Mouse (Mus musculus): ENCODE measurements around the gene Notch2. TPM values are rescaled to one million over a fixed set of nuclear protein-coding genes. Genes with fewer than 3 reads are reported as not detected.

Notch2 gene
- polyA plus RNA-seq, 1 experiment from 2014 or later = 27.8 TPM

DNA sequence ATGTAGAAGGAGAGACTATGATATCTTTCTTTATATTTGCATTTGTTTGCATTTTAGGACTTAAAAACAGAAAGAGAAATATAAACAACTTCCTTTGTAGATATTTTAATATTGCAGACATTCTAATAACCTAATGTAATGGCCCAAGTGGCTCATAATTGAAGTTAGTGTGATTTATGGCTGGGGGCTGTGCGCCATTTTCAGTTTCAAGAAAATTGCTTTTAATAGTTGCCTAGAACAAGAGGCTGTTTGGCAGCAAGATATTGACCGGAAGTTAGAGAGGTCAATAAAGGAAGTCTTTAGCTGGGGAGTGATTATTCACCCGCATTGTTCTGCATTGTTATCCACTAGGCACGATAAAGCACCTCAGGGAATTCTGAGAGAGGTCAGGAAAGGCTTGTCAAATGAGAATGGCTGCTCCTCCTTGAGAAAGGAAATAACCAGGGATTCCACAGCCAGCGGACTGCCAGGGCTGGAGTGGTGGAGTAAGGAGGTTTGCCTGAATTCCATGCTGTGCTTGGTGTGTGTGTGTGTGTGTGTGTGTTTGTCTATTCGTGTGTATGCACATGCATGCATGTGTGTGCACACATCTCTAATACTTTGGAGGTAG, 61.4 kb downstream of the Notch2 start:
- Histone ChIP-seq H3K4me3 (ENCODE audit: low read depth, low read length) (no peak overlapping the region), H3K27ac (replicated peaks; ENCODE audit: low read depth, low read length) (no peak overlapping the region), H3K36me3 (replicated peaks; ENCODE audit: control insufficient read depth, insufficient read depth, low read depth, low read length) (no peaks in the 10 kb centered on the region; the same call in none of the 2 replicates), H3K4me1 (ENCODE audit: control insufficient read depth, insufficient read depth, low read length) (no peaks in the 10 kb centered on the region), H3K27me3 (ENCODE audit: control insufficient read depth, insufficient read depth, low read length) (no peaks in the 10 kb centered on the region), H3K4me2 (ENCODE audit: low read depth, low read length) (no peak overlapping the region), H3K9ac (replicated peaks; ENCODE audit: low read length) (no peak overlapping the region), H3K9me3 (replicated peaks; ENCODE audit: control insufficient read depth, low read length) (no peaks in the 10 kb centered on the region)
- DNase-seq (ENCODE audit: low spot score) = no peak
- ATAC-seq (replicated peaks; ENCODE audit: insufficient number of reproducible peaks, low FRiP score, low TSS enrichment, low read depth) = no peak
- 53% methylated on average over 6 of the region's 6 CpGs for WGBS

DNA sequence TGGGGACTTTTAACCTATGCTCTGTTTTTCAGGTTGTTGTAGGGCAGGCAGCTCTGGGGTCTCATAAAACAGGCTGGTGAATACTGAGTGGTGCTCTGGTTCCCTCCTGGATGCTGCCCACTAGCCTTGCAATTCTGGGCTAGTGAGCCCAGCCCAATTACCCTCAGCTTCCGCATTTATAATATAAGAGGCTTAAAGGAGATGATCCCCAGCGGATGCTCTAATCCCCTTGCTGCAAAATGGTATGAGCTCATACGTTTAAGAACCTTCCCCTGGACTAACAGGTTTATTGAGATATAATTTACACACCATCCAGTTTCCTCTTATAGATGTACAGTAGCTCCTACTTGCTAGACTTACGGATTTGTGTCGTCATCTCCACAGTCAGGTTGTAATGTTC, 64.5 kb downstream of the Notch2 start:
- no peak overlapping the region for H3K4me3 ChIP-seq (ENCODE audit: low read depth, low read length)

DNA sequence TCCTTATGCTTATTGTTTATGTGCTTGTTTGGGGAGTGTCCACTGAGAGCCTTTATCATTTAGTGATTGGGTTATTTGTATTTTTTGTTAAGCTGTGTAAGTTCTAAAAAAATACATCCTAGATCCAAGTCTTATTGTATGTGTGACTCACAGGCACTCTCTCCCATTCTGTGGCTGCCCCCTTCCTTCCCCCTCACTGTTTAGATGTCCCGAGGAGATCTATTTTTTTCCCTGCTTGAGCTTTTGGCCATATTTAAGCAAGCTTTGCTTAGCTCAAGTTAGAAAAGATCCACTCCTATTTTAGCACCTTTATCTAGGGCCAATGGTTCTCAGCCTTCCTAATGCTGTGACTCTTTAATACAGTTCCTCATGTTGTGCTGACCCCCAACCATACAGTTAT, 65.5 kb downstream of the Notch2 start:
- no peaks in the 10 kb centered on the region for H3K4me1 ChIP-seq (ENCODE audit: control insufficient read depth, insufficient read depth, low read length)
- H3K4me2 ChIP-seq (ENCODE audit: low read depth, low read length) = no peak overlapping the region
- no peak overlapping the region for H3K4me3 ChIP-seq (ENCODE audit: low read depth, low read length)
- H3K9me3 ChIP-seq (replicated peaks; ENCODE audit: control insufficient read depth, low read length) = no peaks in the 10 kb centered on the region
- no peaks in the 10 kb centered on the region for H3K27me3 ChIP-seq (ENCODE audit: control insufficient read depth, insufficient read depth, low read length)
- no peaks in the 10 kb centered on the region; the same call in 1 of the 2 replicates for H3K36me3 ChIP-seq (replicated peaks; ENCODE audit: control insufficient read depth, insufficient read depth, low read depth, low read length)
- DNase-seq (ENCODE audit: low spot score) = no peak
- no peak overlapping the region for H3K27ac ChIP-seq (replicated peaks; ENCODE audit: low read depth, low read length)
- WGBS = 60% methylated on average over 1 of the region's 1 CpGs
- no peak for ATAC-seq (replicated peaks; ENCODE audit: insufficient number of reproducible peaks, low FRiP score, low TSS enrichment, low read depth)
- no peak overlapping the region for H3K9ac ChIP-seq (replicated peaks; ENCODE audit: low read length)

More for the DNA sequence above, 64.5 kb downstream of the Notch2 start:
- ATAC-seq (replicated peaks; ENCODE audit: insufficient number of reproducible peaks, low FRiP score, low TSS enrichment, low read depth) = no peak
- Histone ChIP-seq H3K27ac (replicated peaks; ENCODE audit: low read depth, low read length) (no peak overlapping the region), H3K4me1 (ENCODE audit: control insufficient read depth, insufficient read depth, low read length) (no peaks in the 10 kb centered on the region), H3K27me3 (ENCODE audit: control insufficient read depth, insufficient read depth, low read length) (no peaks in the 10 kb centered on the region), H3K36me3 (replicated peaks; ENCODE audit: control insufficient read depth, insufficient read depth, low read depth, low read length) (no peaks in the 10 kb centered on the region; the same call in 1 of the 2 replicates), H3K9me3 (replicated peaks; ENCODE audit: control insufficient read depth, low read length) (no peaks in the 10 kb centered on the region), H3K4me2 (ENCODE audit: low read depth, low read length) (no peak overlapping the region), H3K9ac (replicated peaks; ENCODE audit: low read length) (no peak overlapping the region)
- 83% methylated on average over 5 of the region's 5 CpGs for WGBS
- DNase-seq (ENCODE audit: low spot score) = no peak

DNA sequence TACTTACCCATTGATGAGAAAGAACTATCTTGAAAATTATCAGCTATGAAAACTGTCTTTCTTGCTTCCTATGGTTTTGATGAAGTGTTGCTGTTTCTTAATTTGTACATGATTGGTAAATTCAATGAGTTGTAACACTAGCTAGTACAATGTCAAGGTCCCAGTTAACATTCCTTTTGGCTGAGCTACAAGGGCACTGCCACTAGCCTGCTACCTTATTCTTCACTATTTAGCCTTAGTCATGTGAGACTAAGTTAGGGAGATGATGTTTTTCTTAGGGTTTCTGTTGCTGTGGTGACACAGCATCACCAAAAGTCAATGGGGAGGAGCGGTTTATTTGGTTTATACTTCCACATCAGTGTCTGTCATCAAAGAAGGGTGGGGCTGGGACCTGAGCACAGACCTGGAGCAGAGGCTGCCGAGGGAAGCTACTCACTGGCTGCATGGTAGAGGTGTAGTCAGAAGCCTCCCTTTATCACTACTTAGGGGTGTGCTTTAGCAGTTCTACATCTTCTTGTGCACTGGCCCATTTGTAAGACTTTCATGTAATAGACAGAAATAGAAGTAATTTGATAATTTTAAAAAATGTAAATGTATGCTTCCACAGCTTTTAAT, 66.4 kb downstream of the Notch2 start:
- Histone ChIP-seq H3K4me3 (ENCODE audit: low read depth, low read length) (no peak overlapping the region), H3K36me3 (replicated peaks; ENCODE audit: control insufficient read depth, insufficient read depth, low read depth, low read length) (no peaks in the 10 kb centered on the region; the same call in 1 of the 2 replicates), H3K4me2 (ENCODE audit: low read depth, low read length) (no peak overlapping the region), H3K9ac (replicated peaks; ENCODE audit: low read length) (no peak overlapping the region), H3K27me3 (ENCODE audit: control insufficient read depth, insufficient read depth, low read length) (no peaks in the 10 kb centered on the region), H3K9me3 (replicated peaks; ENCODE audit: control insufficient read depth, low read length) (no peaks in the 10 kb centered on the region), H3K4me1 (ENCODE audit: control insufficient read depth, insufficient read depth, low read length) (no peaks in the 10 kb centered on the region), H3K27ac (replicated peaks; ENCODE audit: low read depth, low read length) (no peak overlapping the region)
- no peak for DNase-seq (ENCODE audit: low spot score)
- 87% methylated on average over 2 of the region's 2 CpGs for WGBS
- ATAC-seq (replicated peaks; ENCODE audit: insufficient number of reproducible peaks, low FRiP score, low TSS enrichment, low read depth) = no peak

DNA sequence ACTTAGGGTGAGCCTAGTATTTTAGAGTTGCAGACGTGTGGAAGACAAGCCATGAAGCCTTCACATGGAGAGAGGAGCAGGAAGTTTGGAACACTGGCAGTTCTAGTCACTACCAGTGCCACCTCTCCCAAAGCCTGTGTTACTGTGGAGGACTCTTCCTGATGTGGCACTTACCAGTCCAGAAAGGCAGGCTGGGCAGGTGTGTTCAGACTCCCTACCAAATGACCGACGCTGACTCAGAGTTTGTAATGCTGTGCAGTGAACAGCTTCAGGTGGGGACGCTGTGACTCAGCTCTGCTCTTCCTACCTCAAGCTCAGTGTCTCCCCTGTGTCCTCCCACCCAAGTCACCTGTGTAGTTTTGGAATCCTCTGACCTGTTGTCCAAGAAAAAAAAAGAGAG, 67.3 kb downstream of the Notch2 start:
- Histone ChIP-seq H3K9ac (replicated peaks; ENCODE audit: low read length) (no peak overlapping the region), H3K27ac (replicated peaks; ENCODE audit: low read depth, low read length) (no peak overlapping the region), H3K4me1 (ENCODE audit: control insufficient read depth, insufficient read depth, low read length) (peaks cover 3% of the 10 kb centered on the region), H3K27me3 (ENCODE audit: control insufficient read depth, insufficient read depth, low read length) (no peaks in the 10 kb centered on the region), H3K4me2 (ENCODE audit: low read depth, low read length) (no peak overlapping the region), H3K36me3 (replicated peaks; ENCODE audit: control insufficient read depth, insufficient read depth, low read depth, low read length) (no peaks in the 10 kb centered on the region; the same call in 1 of the 2 replicates), H3K4me3 (ENCODE audit: low read depth, low read length) (no peak overlapping the region), H3K9me3 (replicated peaks; ENCODE audit: control insufficient read depth, low read length) (no peaks in the 10 kb centered on the region)
- DNase-seq (ENCODE audit: low spot score) (no peak), ATAC-seq (replicated peaks; ENCODE audit: insufficient number of reproducible peaks, low FRiP score, low TSS enrichment, low read depth) (no peak)
- WGBS = 92% methylated on average over 4 of the region's 4 CpGs

DNA sequence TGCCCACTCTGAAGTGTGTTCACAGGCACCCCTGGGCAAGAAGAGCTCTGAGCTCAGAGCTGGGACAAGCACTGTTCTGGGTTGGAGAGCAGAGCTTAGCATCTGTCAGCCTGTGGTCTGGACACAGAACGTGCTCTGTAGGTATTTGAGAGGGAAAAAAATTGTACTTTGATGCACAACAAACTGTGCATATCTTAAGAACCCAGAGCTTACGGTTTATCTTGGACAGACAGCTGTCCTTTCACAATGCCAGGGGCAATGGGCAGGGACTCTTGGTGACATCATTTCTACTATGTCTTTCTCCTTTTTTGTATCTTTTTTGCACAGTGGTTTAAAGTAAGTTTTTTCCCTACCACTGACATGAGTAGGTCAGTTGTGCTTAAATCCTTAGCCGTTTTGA, 68.9 kb downstream of the Notch2 start:
- H3K27ac ChIP-seq (replicated peaks; ENCODE audit: low read depth, low read length) = no peak overlapping the region
- ATAC-seq (replicated peaks; ENCODE audit: insufficient number of reproducible peaks, low FRiP score, low TSS enrichment, low read depth) (no peak), DNase-seq (ENCODE audit: low spot score) (no peak)
- no peak overlapping the region for H3K9ac ChIP-seq (replicated peaks; ENCODE audit: low read length)
- 64% methylated on average over 3 of the region's 3 CpGs for WGBS
- peaks cover 6% of the 10 kb centered on the region for H3K4me1 ChIP-seq (ENCODE audit: control insufficient read depth, insufficient read depth, low read length)
- no peaks in the 10 kb centered on the region; the same call in 1 of the 2 replicates for H3K36me3 ChIP-seq (replicated peaks; ENCODE audit: control insufficient read depth, insufficient read depth, low read depth, low read length)
- H3K27me3 ChIP-seq (ENCODE audit: control insufficient read depth, insufficient read depth, low read length) = no peaks in the 10 kb centered on the region
- H3K4me2 ChIP-seq (ENCODE audit: low read depth, low read length) = no peak overlapping the region
- no peak overlapping the region for H3K4me3 ChIP-seq (ENCODE audit: low read depth, low read length)
- H3K9me3 ChIP-seq (replicated peaks; ENCODE audit: control insufficient read depth, low read length) = no peaks in the 10 kb centered on the region

DNA sequence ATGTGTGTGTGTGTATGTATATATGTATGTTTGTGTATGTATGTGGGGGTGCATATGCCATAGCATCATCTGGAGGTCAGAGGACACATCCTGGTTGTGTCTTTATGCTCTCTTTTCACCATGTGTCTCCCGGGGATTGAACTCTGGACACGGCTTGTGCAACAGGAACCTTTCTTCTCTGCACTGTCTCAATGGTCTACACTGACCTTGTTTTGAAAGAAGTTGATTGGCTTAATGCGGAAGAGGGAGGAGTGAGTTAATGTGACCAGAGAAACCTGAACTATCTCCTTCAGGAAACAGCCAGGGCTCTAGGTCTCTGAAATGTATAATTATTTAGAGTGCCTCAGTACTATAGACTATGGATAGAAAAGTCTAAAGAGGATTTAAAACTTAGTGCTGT, 69.6 kb downstream of the Notch2 start:
- ATAC-seq (replicated peaks; ENCODE audit: insufficient number of reproducible peaks, low FRiP score, low TSS enrichment, low read depth) (no peak), DNase-seq (ENCODE audit: low spot score) (no peak)
- no peak overlapping the region for H3K9ac ChIP-seq (replicated peaks; ENCODE audit: low read length)
- H3K27ac ChIP-seq (replicated peaks; ENCODE audit: low read depth, low read length) = no peak overlapping the region
- no peaks in the 10 kb centered on the region for H3K9me3 ChIP-seq (replicated peaks; ENCODE audit: control insufficient read depth, low read length)
- 50% methylated on average over 3 of the region's 3 CpGs for WGBS
- H3K36me3 ChIP-seq (replicated peaks; ENCODE audit: control insufficient read depth, insufficient read depth, low read depth, low read length) = no peaks in the 10 kb centered on the region
- no peak overlapping the region for H3K4me2 ChIP-seq (ENCODE audit: low read depth, low read length)
- H3K27me3 ChIP-seq (ENCODE audit: control insufficient read depth, insufficient read depth, low read length) = no peaks in the 10 kb centered on the region
- peaks cover 6% of the 10 kb centered on the region for H3K4me1 ChIP-seq (ENCODE audit: control insufficient read depth, insufficient read depth, low read length)
- no peak overlapping the region for H3K4me3 ChIP-seq (ENCODE audit: low read depth, low read length)

DNA sequence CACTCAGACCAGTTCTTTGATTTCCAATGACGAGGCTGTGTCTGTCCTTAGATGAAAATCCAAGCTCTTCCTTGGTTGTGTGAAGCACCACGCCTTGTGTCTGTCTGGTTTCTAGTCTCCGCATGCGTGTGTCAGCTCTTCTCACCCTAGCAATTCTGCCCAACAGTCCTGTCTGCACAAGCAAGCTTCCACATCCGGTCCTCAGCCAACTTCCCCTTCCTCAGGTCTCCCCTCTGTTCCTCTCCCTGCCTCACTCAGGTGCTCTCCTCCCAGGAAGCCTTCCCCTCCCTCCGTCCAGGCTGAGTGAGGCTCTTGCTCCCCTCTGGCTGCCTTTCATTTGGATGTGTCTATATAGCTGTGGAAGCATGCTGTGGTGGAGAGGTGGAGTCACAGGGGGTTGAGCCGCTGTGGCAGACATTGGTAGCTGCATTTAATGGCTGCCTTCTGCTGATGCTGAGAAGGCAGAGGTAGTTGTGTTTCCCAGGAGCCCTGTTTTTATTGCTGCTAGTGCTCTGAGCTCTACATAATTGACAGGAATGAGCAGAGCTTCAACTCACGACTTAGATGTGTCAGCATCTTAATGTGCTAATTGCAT, 70.8 kb downstream of the Notch2 start:
- Histone ChIP-seq H3K9ac (replicated peaks; ENCODE audit: low read length) (no peak overlapping the region), H3K27me3 (ENCODE audit: control insufficient read depth, insufficient read depth, low read length) (no peaks in the 10 kb centered on the region), H3K4me3 (ENCODE audit: low read depth, low read length) (no peak overlapping the region), H3K36me3 (replicated peaks; ENCODE audit: control insufficient read depth, insufficient read depth, low read depth, low read length) (no peaks in the 10 kb centered on the region), H3K4me2 (ENCODE audit: low read depth, low read length) (no peak overlapping the region), H3K27ac (replicated peaks; ENCODE audit: low read depth, low read length) (no peak overlapping the region), H3K4me1 (ENCODE audit: control insufficient read depth, insufficient read depth, low read length) (peaks cover 6% of the 10 kb centered on the region), H3K9me3 (replicated peaks; ENCODE audit: control insufficient read depth, low read length) (no peaks in the 10 kb centered on the region)
- no peak for ATAC-seq (replicated peaks; ENCODE audit: insufficient number of reproducible peaks, low FRiP score, low TSS enrichment, low read depth)
- WGBS = 49% methylated on average over 8 of the region's 8 CpGs
- DNase-seq (ENCODE audit: low spot score) = no peak

Data from embryonic facial prominence, embryonic 11.5 days (tissue).